ENCODE assay signal across 12 mouse cellular contexts in genomic region chr3:109030817-109031216, GRCm38 (mm10). TPM values are rescaled to one million over a fixed set of nuclear protein-coding genes. Genes with fewer than 3 reads are reported as not detected.
DNase-seq lines count a peak whose midpoint lies in the region; TF ChIP-seq lines count a peak whose summit lies in the region.
"Had no signal": no experiment of that assay in that cellular context is flagged by ENCODE, and none has a peak within 500 bp of the region (broad histone marks: within the 10 kb centered on the region; RNA-seq: fewer than 3 reads in every experiment).

No protein-coding gene starts in this region.

- no peak overlapping the region for H3K4me3 ChIP-seq in cortical plate, adult 2 months (ENCODE audit: insufficient read depth, low read length)
- no peak overlapping the region for H3K4me3 ChIP-seq in kidney, adult 2 months (ENCODE audit: insufficient read depth, low read depth, low read length)
- H3K4me3 ChIP-seq: neural tube, embryonic 12.5 days had no signal

- no peak for TF ChIP-seq POLR2A in cortical plate, adult 2 months (IDR thresholded peaks at IDR 0.05; ENCODE audit: extremely low read depth, insufficient read depth, low read length)
- no peak for TF ChIP-seq POLR2A in kidney, adult 2 months (IDR thresholded peaks at IDR 0.05; ENCODE audit: low read depth, low read length)

- no peaks in the 10 kb centered on the region for H3K36me3 ChIP-seq in kidney, adult 2 months (ENCODE audit: control insufficient read depth, insufficient read depth, low read length)
- H3K36me3 ChIP-seq: neural tube, embryonic 12.5 days had no signal

- H3K4me1 ChIP-seq in cortical plate, adult 2 months (ENCODE audit: control insufficient read depth, insufficient read depth, low read length), result peaks cover 2% of the 10 kb centered on the region; the same call in 1 of the 2 replicates
- H3K4me1 ChIP-seq in kidney, adult 2 months (ENCODE audit: control insufficient read depth, insufficient read depth, low read length), result peaks cover 13% of the 10 kb centered on the region; the same call in 1 of the 2 replicates

- 26% methylated on average over 6 of the region's 6 CpGs for WGBS in kidney, adult 2 months

- no peak for TF ChIP-seq CTCF in cortical plate, adult 2 months (IDR thresholded peaks at IDR 0.05; ENCODE audit: extremely low read depth, insufficient read depth, low read length)
- no peak for TF ChIP-seq CTCF in kidney, adult 2 months (conservative IDR thresholded peaks at IDR 0.05; ENCODE audit: insufficient read depth, insufficient read length, low read depth, low read length)

- H3K27ac ChIP-seq in cortical plate, adult 2 months (ENCODE audit: insufficient read depth, low read length), result peak overlapping the region; percentile 19; the same call in 1 of the 2 replicates
- no peak overlapping the region for H3K27ac ChIP-seq in kidney, adult 2 months (ENCODE audit: insufficient read depth, low read depth, low read length)
- H3K27ac ChIP-seq: neural tube, embryonic 12.5 days had no signal

- no peaks in the 10 kb centered on the region for H3K27me3 ChIP-seq in kidney, adult 2 months (replicated peaks; ENCODE audit: control insufficient read depth, insufficient read depth, low read length)
- H3K27me3 ChIP-seq: neural tube, embryonic 12.5 days had no signal

- peak; percentile 21 for DNase-seq in adrenal gland, postnatal 10 days
- DNase-seq in adrenal gland, postnatal 25 days, result no peak
- peak; percentile 83 for DNase-seq in kidney, adult 2 months
- peak; percentile 28 for DNase-seq in lung, postnatal 14 days
- no peak for DNase-seq in left cerebral cortex, adult 8-10 months (ENCODE audit: low spot score in 2 of 2)
- no peak for DNase-seq in spleen, postnatal 4 days (ENCODE audit: low spot score in 2 of 2)
- no peak for DNase-seq in thymus, postnatal 10 days (ENCODE audit: low spot score in 2 of 2)

RNA-seq across cellular contexts. Expression of gene Fam102b, which starts 3.4 kb away (rescaled TPM):
- 10 to 100 TPM; 14.8 to 18.0 TPM for total RNA-seq in adrenal gland, postnatal 10 days (2021)
- 8.6 and 9.4 TPM in 2 replicates for total RNA-seq in adrenal gland, postnatal 25 days (2021)
- 14.2 and 14.8 TPM in 2 replicates for polyA plus RNA-seq in cortical plate, adult 2 months (2012; rRNA removed)
- 6.1 and 7.8 TPM in 2 replicates for polyA plus RNA-seq in kidney, adult 2 months (2012; rRNA removed)
- total RNA-seq in left cerebral cortex, adult 8-10 months (2022), result 10 to 100 TPM; 39.1 to 42.0 (median 40.4) TPM

RNA-seq across cellular contexts. Expression of gene Slc25a54, which starts 49.5 kb away (rescaled TPM):
- total RNA-seq in adrenal gland, postnatal 10 days (2021), result not detected
- not detected in 2 replicates for total RNA-seq in adrenal gland, postnatal 25 days (2021)
- polyA plus RNA-seq in cortical plate, adult 2 months (2012; rRNA removed), result not detected in 2 replicates
- polyA plus RNA-seq in kidney, adult 2 months (2012; rRNA removed), result not detected in 2 replicates
- not detected for total RNA-seq in left cerebral cortex, adult 8-10 months (2022)
- total RNA-seq: layer of hippocampus, postnatal 14 days had no signal
- polyA plus RNA-seq: C2C12; neural tube, embryonic 12.5 days; thymus, postnatal 0 days had no signal

Comparison
In these comparisons a context has a peak if more than half of its experiments do, and no peak if none do; other contexts are left out.
1. DNase-seq: peak in adrenal gland, postnatal 10 days (single experiment), kidney, adult 2 months (single experiment) and lung, postnatal 14 days (single experiment); none in adrenal gland, postnatal 25 days (single experiment), left cerebral cortex, adult 8-10 months (0 of 2), spleen, postnatal 4 days (0 of 2) and thymus, postnatal 10 days (0 of 2).